Mouse (Mus musculus): ENCODE measurements around the gene Dctn3.

- TF ChIP-seq POLR2A (IDR thresholded peaks at IDR 0.05; ENCODE audit: extremely low read depth, insufficient read depth, low read length) = peak; percentile 54
- TF ChIP-seq CTCF (IDR thresholded peaks at IDR 0.05; ENCODE audit: low read depth, low read length) = 0 out of 2 replicates have a peak, but pooled peaks have one; percentile 2
Observed at GRCm38 (mm10) chr4:41760288-41760721, 37.3 kb upstream of the Dctn3 start.
